Mouse (Mus musculus) heart, embryonic 16.5 days (tissue): ENCODE measurements around the gene Wrap73. TPM values are rescaled to one million over a fixed set of nuclear protein-coding genes. Genes with fewer than 3 reads are reported as not detected.

Source experiments
- ATAC-seq: fragments of 200-750 bp; cut with Nextera tagmentation; replicated peaks from 2 replicates; pipeline ENCODE4 v1.8.0; 2017; ENCODE audit warnings: moderate number of reproducible peaks; ENCODE audit not compliant: insufficient read depth, low FRiP score; ENCODE audit errors: extremely low read depth
- H3K27ac ChIP-seq: fragments of 300-500 bp; sonication (generic); 2 replicates; pipeline ENCODE4 v1.5.1; 2014; ENCODE audit warnings: mild to moderate bottlenecking, low read length, control low read depth, moderate library complexity
- H3K27me3 ChIP-seq: fragments of 300-500 bp; sonication (generic); 2 replicates; pipeline ENCODE4 v1.6.1; 2014; ENCODE audit warnings: low read length, mixed read lengths; ENCODE audit not compliant: control insufficient read depth, insufficient read depth
- H3K36me3 ChIP-seq: fragments of 300-500 bp; sonication (generic); 2 replicates; pipeline ENCODE4 v1.6.1; 2014; ENCODE audit not compliant: control insufficient read depth, insufficient read depth
- H3K4me1 ChIP-seq: fragments of 300-500 bp; sonication (generic); 2 replicates; pipeline ENCODE4 v1.6.1; 2014; ENCODE audit warnings: low read length, mixed read lengths; ENCODE audit not compliant: control insufficient read depth, insufficient read depth
- H3K4me2 ChIP-seq: fragments of 300-500 bp; sonication (generic); 2 replicates; pipeline ENCODE4 v1.6.1; 2014; ENCODE audit warnings: low read depth, mild to moderate bottlenecking, control low read depth, low read length
- H3K4me3 ChIP-seq: fragments of 300-500 bp; sonication (generic); 2 replicates; pipeline ENCODE4 v1.5.1; 2014; ENCODE audit warnings: mild to moderate bottlenecking, control low read depth, low read length
- H3K9ac ChIP-seq: fragments of 300-500 bp; sonication (generic); 2 replicates; pipeline ENCODE4 v1.6.1; 2014; ENCODE audit warnings: low read length, control low read depth
- H3K9me3 ChIP-seq: fragments of 300-500 bp; sonication (generic); replicated peaks from 2 replicates; pipeline ENCODE4 v1.6.1; 2016; ENCODE audit warnings: low read length; ENCODE audit not compliant: control insufficient read depth
- WGBS: fragments of 180-500 bp; shearing (Covaris S2); extraction: QIAGEN DNeasy Blood & Tissue Kit; methylation state at CpG from one replicate; pipeline ENCODE4 v1.1.7; 2014; 5-methylcytosine and 5-hydroxymethylcytosine counted together
- polyA plus RNA-seq: library from polyadenylated mRNA; unstranded; fragments of >200 nt; fragmentation: Nextera tagmentation; extraction: Ambion mirVana; gene quantifications from 2 replicates; pipeline ENCODE4 v1.2.1, GENCODE M21; 2015

Wrap73 gene
- polyA plus RNA-seq, 1 experiment from 2014 or later = 23.5 TPM

DNA sequence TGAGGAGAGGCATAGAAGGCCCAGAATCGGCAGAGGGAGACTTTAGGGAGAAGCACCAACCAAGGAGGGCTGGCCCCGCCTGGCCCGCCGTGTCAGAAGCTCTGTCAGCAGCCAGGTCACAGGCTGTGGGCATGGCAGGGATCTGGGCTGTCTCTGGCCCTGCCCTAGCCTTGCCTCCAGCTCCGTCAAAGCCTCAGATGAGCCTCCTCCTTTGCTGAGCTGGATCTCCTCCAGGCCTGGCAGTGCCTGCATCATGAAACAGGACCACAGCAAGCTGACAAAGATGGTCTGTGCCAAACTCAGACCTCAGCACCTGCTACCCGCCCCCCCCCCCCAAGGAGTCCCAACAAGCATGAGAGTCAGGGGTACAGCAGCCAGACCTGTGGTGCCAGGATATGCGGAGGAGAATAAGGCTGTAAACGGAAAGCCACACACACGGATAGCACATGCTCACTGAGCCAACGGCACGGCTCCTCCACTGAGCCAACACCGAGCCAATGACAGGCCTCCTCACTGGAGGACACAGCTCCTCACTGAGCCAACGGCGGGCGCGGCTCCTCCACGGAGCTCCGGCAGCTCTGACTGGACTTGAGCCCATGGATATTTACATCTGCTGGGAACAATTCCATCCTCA is 32.8 kb upstream of the Wrap73 start:
- Histone ChIP-seq H3K9me3 (no peaks in the 10 kb centered on the region; the same call in 1 of the 2 replicates), H3K36me3 (no peaks in the 10 kb centered on the region), H3K27me3 (peaks cover 12% of the 10 kb centered on the region), H3K4me3 (no peak overlapping the region), H3K27ac (no peak overlapping the region), H3K4me2 (no peak overlapping the region), H3K9ac (no peak overlapping the region), H3K4me1 (peaks cover 2% of the 10 kb centered on the region; the same call in 1 of the 2 replicates)
- WGBS = 48% methylated on average over 18 of the region's 18 CpGs
- ATAC-seq = no peak

DNA sequence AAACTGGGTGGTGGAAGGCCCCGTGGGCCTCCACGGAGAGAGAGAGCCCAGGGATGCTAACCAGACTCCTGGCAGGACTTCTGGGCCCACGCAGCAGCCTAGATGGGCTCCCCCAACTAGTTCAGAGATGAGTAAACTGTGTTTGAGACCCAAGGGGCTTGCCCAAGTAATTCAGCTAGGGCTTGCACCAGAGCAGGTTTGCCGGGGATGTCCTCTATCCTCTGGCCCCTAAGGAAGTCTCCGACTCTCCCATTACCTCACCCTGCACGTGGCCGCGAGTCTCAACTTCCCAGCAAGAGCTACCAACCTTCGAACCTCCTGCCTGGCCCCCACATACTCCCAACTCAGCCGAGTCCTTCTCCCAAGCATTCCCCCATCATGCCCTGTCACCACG is 32.3 kb upstream of the Wrap73 start:
- Histone ChIP-seq H3K4me1 (peaks cover 2% of the 10 kb centered on the region; the same call in 1 of the 2 replicates), H3K9me3 (no peaks in the 10 kb centered on the region; the same call in 1 of the 2 replicates), H3K9ac (no peak overlapping the region), H3K4me3 (no peak overlapping the region), H3K4me2 (no peak overlapping the region), H3K27me3 (peaks cover 11% of the 10 kb centered on the region), H3K36me3 (no peaks in the 10 kb centered on the region), H3K27ac (no peak overlapping the region)
- ATAC-seq = no peak
- 71% methylated on average over 11 of the region's 11 CpGs for WGBS

DNA sequence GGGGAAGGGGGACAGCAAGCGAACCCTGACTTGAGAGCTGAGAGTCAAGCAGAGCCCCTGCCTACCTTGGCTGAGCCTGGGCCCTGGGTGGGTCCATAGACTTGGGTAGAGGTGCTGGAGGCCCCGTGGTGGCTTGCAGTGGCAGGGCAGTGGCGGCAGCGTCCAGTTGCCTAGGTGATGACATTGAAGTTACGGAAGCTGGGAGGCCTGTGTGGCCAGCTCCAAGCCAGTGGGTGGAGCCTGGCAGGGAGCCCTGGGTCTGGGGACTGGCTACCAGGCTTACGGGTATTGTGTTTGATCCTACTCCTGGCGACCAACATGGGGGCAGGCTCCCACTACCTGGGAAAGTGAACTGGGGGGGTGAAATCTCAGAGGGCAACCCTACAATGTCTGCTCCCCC is 25.8 kb upstream of the Wrap73 start:
- H3K9ac ChIP-seq = no peak overlapping the region
- no peak overlapping the region for H3K4me3 ChIP-seq
- H3K36me3 ChIP-seq = no peaks in the 10 kb centered on the region
- H3K27me3 ChIP-seq = peaks cover 2% of the 10 kb centered on the region; the same call in 1 of the 2 replicates
- ATAC-seq = no peak
- no peaks in the 10 kb centered on the region for H3K4me1 ChIP-seq
- H3K27ac ChIP-seq = no peak overlapping the region
- H3K9me3 ChIP-seq = no peaks in the 10 kb centered on the region; the same call in 1 of the 2 replicates
- H3K4me2 ChIP-seq = no peak overlapping the region
- WGBS = 42% methylated on average over 7 of the region's 7 CpGs

DNA sequence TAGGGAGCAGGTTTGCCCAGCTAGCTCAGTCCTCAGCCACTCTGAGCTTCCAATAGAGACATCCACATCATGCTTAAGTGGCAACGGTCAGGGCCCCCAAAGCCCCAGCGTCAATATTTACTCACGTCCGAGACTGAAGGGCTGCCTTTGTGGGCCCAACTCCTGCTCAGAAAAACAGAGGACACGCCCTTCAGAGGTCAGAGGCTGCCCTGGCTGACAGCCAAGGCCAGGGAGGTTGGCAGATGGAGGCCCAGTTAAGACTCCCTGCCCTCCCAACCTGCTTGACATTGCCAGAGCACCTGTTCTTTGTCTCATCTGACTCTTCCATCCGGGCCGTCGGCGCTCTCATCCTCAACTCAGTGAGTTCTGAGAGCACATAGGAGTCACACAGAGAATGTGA is 23.4 kb upstream of the Wrap73 start:
- Histone ChIP-seq H3K27me3 (peaks cover 9% of the 10 kb centered on the region), H3K4me3 (no peak overlapping the region), H3K9ac (no peak overlapping the region), H3K4me1 (no peaks in the 10 kb centered on the region), H3K27ac (no peak overlapping the region), H3K4me2 (no peak overlapping the region), H3K9me3 (no peaks in the 10 kb centered on the region; the same call in 1 of the 2 replicates), H3K36me3 (no peaks in the 10 kb centered on the region)
- WGBS = 62% methylated on average over 9 of the region's 9 CpGs
- ATAC-seq = no peak

DNA sequence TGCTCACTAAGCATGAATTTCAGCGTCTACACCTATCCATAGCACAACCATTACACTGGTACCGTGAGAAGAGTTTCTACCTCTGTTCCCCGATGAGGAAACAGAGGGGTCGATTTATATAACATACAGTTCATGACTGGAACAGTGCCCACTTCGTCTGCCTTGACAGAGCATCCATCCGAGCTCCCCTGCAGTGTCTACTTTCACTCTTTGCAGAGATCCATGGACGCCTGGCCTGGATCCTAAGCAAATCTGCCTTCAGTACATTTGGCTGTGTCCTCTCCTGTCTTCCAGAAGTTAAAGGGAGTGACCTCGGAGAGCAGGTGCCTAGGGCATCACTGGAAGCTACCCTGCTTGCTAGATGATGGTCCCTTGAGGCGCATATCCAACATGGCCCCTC is 23.0 kb upstream of the Wrap73 start:
- no peak for ATAC-seq
- Histone ChIP-seq H3K27ac (no peak overlapping the region), H3K9ac (no peak overlapping the region), H3K9me3 (no peaks in the 10 kb centered on the region; the same call in 1 of the 2 replicates), H3K4me1 (no peaks in the 10 kb centered on the region), H3K27me3 (peaks cover 11% of the 10 kb centered on the region), H3K4me3 (no peak overlapping the region), H3K4me2 (no peak overlapping the region), H3K36me3 (no peaks in the 10 kb centered on the region)
- 72% methylated on average over 9 of the region's 9 CpGs for WGBS

DNA sequence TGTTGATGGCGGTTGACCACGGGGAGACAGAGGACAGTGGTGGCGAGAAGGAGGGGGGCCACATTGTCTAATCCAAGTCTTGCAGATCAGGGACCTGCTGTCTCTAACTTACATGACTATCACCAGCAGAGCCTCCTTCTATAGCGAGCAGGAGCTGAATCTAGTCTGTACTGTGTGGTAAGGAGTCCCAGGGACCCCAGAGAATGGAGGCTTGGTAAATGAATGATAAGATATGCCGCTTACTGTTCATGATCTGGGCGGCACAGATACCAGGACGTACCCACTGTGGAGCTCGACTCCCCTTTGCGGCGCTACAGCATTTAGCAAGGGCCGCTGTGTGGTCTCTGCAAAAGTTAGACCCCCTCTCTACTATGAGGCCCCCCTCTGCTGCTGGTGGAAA is 20.4 kb upstream of the Wrap73 start:
- Histone ChIP-seq H3K9ac (no peak overlapping the region), H3K9me3 (no peaks in the 10 kb centered on the region), H3K4me1 (no peaks in the 10 kb centered on the region), H3K4me3 (no peak overlapping the region), H3K4me2 (no peak overlapping the region), H3K27ac (no peak overlapping the region), H3K36me3 (no peaks in the 10 kb centered on the region), H3K27me3 (peaks cover 15% of the 10 kb centered on the region)
- ATAC-seq = no peak
- 67% methylated on average over 11 of the region's 11 CpGs for WGBS

DNA sequence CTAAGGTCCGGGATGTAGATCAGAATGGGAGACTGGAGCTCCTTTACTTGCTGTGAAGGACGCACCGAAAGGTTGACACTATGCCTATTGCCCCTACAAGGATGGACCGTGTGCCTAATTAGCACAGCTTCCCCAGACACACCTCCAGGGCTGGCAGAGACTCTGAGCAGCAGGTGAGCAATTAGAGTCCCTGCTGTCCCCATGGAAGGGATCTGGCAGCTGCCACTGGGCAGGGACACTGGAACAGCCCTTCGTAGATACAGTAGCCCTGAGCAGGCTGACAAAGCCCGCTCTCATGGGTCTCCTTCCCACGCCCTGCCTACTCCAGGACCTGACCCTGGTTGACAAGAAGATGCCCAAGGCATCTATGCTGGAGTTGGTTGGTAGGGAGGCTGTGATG is 19.8 kb upstream of the Wrap73 start:
- Histone ChIP-seq H3K27ac (no peak overlapping the region), H3K27me3 (peaks cover 15% of the 10 kb centered on the region), H3K9me3 (no peaks in the 10 kb centered on the region), H3K4me2 (no peak overlapping the region), H3K4me3 (no peak overlapping the region), H3K9ac (no peak overlapping the region), H3K4me1 (no peaks in the 10 kb centered on the region), H3K36me3 (no peaks in the 10 kb centered on the region)
- 70% methylated on average over 7 of the region's 7 CpGs for WGBS
- ATAC-seq = no peak

DNA sequence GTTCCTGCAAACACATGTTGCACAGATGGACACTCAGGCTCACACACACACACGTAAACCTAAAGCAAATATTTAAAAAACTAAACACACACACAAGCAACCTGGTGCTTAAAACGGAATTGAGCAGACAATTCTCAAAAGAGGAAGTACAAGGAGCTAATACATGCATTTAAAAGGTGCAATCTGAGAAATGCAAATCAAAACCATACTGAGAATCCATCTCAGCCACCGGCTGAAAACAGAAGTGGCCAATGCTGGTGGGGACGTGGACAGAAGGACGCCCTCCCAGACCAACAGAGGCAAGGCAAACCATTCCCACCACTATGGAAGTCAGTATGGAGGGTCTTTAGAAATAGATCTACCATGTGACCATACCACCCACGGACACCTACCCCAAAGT is 18.6 kb upstream of the Wrap73 start:
- H3K27ac ChIP-seq = no peak overlapping the region
- H3K9ac ChIP-seq = no peak overlapping the region
- WGBS = 69% methylated on average over 6 of the region's 6 CpGs
- no peak overlapping the region for H3K4me2 ChIP-seq
- H3K9me3 ChIP-seq = no peaks in the 10 kb centered on the region
- ATAC-seq = no peak
- peaks cover 18% of the 10 kb centered on the region for H3K27me3 ChIP-seq
- H3K4me3 ChIP-seq = no peak overlapping the region
- H3K4me1 ChIP-seq = no peaks in the 10 kb centered on the region
- no peaks in the 10 kb centered on the region for H3K36me3 ChIP-seq

DNA sequence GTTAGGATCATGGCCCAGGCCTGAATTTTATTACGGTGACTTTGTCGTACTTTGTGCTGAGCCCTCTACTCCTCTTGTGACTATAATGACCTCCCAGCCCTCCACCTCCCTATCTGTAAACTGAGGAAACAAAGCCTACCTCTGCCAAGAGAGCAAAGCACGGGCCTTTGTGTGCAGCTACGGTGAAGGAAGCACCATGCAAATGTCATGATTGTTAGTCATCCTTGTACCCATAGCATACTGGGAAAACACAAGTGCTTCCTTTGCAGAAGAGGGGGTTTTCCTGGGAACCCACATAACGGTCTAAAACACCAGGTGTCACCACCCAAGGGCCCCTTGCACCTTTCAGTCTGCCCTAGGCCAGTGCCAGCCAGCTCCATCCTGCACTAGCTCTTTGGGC is 17.0 kb upstream of the Wrap73 start:
- Histone ChIP-seq H3K4me3 (no peak overlapping the region), H3K9ac (no peak overlapping the region), H3K27me3 (peaks cover 21% of the 10 kb centered on the region), H3K9me3 (no peaks in the 10 kb centered on the region), H3K4me1 (no peaks in the 10 kb centered on the region), H3K36me3 (no peaks in the 10 kb centered on the region), H3K27ac (no peak overlapping the region), H3K4me2 (no peak overlapping the region)
- no peak for ATAC-seq
- 67% methylated on average over 5 of the region's 5 CpGs for WGBS
